Mouse (Mus musculus) heart, adult 18-20 months (tissue): ENCODE measurements around the gene Yipf2. TPM values are rescaled to one million over a fixed set of nuclear protein-coding genes. Genes with fewer than 3 reads are reported as not detected.
A peak's percentile ranks its signal among the peaks of the same experiment; 100 is the strongest.
"Not testable (repeated sequence)": the region's sequence is repeated elsewhere in the genome, so short reads cannot be mapped to it uniquely, and the experiment has no call there.

ENCODE experiments used
- DNase-seq, 2 experiments: peaks; one replicate each; pipeline ENCODE4 v3.0.0; 2021 to 2022; ENCODE audit warnings: mixed read lengths in 1 of 2
- microRNA-seq, 2 experiments: library from miRNA; unstranded; fragments of <30 nt; microRNA quantifications; one replicate each; pipeline ENCODE4 v1.2.0; 2022
- total RNA-seq, 2 experiments: library from RNA; stranded (reverse); gene quantifications; 2 replicates each; pipeline ENCODE4 v1.2.3; 2021

Gene Yipf2
- total RNA-seq, 2 experiments from 2014 or later: 4.8 to 7.6 TPM

DNA sequence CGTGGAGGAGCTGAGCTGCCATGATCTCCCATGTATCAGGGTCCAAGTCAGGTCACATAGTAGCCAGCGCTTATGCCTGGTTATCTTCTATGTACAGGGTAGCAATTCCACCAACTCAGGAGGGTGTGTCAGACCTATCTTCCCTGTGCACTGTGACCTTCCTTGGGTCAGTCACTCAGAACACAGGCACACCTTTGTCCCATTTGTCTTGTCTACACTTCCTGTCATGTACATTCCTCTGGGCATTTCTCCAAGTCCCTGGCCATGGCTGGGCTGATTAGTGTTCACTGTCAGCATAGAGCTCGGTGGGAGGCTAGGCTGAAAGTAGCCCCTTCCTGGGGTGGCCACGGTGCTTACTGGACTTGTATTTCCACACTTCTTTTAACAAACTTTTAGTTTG, 34.3 kb downstream of the Yipf2 start:
- peak; percentile 36 to 37 for DNase-seq

DNA sequence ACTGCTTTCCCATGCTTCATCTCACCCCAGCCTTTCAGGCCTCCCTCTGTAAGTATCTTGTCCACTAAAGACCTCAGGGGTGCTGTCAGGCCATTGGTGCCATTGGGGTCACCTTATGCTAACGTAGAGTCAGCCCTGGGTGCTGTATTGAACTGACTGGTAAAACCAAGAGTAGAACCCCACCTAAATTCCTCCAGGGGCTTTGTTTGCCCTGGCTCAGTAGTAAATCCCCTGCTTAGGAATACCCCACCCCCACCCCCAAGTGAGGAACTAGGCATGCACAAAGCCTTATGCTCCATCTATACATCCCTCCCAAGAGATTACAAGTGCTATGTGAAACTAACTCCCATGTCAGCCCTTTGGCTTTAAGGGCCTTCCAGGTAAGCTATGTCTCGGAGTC, 35.1 kb downstream of the Yipf2 start:
- DNase-seq: no peak

DNA sequence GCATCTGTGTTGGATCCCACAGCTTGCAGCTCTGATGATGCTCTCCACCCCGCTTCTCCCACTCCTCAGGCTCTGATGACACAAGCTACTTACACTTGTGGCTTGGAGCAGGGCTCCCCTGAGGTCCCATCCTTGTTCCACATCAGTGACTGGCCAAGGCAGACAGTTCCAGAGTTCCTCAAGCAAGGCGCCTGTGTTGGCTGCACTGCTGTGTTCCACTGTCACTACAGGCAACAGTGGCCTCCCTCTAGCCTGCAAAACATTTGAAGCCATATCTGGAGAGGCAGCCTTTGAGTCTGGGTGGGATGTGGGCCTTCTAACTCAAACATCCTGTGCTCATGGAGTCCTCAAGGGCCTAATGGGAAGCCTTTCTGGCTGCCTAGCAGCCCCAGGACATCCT, 35.6 kb downstream of the Yipf2 start:
- no peak for DNase-seq

DNA sequence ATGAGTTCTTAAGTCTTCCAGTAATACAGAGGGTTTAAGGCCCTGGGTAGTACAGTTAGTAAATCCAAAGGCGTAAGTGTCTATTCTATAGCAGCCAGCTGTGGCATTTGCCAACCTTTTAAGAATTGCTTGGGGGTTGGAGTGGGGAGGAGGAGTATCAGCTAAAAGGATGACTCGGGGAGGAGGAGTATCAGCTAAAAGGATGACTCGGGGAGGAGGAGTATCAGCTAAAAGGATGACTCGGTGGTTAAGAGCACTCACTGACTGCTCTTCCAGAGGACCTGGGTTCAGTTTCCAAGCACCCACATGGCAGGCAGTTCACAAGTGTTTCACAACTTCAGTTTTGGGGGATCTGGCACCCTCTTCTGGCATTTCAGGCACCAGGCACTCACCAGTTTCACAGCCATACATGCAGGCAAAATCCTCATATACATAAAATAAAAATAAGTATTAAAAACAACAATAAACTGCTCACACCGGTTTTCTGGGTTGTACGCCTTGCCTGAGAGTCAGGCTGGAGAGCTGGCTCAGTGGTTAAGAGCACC, 37.4 kb downstream of the Yipf2 start:
- DNase-seq: no peak

DNA sequence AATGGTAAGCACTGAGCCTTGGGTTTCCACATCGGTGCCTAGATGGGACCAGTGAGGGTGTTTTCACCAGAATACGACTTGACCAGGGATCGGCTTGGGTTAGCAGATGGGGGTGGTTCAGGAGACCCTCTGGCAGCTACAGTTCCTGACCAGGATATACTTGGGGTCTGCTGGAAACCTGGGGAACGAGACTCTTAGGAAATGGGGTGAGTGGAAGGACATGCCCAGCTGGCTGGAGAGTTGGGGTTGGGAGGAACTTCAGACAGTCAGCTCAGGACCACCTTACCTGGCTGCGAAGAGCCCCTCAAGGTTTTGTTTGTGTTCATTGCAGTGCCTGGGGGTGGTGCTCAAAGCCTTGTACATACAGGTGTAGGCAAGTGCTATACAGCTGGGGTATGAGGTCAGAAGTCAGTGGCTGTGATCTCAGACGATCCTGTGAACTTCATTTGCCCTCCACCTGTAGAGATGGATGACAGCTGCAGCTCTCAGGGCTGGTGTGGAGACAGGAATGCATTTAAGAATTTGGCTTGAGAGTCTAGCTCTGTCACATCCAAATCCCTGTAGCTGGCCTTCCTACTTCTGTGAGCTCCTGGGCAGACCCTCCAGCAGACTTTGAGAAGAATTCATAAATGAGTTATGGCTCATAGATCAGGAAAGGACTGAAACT, 38.9 kb downstream of the Yipf2 start:
- no peak for DNase-seq

DNA sequence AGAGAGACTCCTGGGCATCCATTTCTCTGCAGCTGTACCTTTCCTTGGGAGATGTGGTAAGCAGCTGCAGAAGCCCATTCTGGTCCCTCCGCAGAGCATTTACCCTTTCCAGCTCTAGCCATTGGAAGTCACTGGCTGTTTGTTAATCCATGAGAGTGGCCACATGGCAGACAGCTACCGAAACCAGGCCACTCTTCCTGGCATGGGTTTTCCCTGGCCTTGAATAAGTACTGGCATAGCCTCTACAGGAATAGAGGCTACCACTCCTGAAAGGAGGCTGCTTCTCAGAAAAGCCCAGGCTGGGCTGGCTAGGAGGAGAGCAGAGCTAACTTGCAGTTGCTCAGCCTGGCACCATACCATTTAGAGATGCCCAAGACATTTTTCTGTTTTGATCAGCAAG, 41.6 kb downstream of the Yipf2 start:
- no peak for DNase-seq

GRCm38 (mm10) chr9:21547075-21547941, 45.3 kb downstream of the Yipf2 start:
- peak; percentile 69 to 74 for DNase-seq

GRCm38 (mm10) chr9:21546789-21547074, 45.9 kb downstream of the Yipf2 start, which contains the start of gene Carm1:
Gene Carm1, plus strand, starts transcription at chr9:21546894.
- DNase-seq: no peak

DNA sequence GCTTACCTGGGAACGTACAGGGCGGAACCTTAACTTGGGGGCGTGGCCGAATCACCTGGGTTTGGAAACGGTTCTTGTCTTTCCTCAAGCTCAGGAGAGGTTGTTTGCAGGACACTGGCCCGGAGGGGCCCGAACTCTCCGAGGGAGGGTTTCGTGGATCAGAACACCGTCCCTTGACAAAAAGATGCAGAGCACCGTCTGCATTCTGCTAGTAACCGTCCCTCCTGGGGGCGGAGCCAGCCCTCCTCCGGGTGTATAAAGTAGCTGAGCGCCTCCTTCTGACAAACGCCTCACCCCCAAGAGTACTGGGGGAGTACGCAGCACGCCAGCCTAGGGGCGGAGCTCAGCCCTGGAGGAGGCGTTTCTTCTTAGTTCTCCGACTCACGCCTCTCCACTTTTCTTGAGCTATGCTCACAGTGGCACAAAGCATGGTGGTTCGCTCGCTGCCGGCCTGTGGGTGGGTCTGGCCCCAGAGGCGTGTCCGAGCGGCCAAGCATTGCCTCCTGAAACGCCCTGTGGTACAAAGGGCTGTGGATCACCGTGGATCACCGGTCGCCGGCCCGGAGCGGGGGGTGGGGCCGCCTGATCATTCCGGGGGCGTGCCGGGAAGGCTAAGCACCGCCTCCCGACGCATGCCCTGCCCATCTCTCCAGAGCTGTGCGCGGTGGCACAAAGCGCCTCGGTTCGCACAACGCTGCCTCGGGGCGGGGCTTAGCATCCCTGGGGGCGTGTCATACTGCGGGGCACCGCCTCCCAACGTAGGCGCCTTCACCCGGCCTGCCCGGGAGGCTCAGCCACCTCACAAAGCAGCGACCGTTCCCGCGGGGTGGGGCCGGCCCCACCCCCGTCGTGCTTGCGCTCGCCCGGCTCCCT, 46.5 kb downstream of the Yipf2 start:
- peak; percentile 99 for DNase-seq

DNA sequence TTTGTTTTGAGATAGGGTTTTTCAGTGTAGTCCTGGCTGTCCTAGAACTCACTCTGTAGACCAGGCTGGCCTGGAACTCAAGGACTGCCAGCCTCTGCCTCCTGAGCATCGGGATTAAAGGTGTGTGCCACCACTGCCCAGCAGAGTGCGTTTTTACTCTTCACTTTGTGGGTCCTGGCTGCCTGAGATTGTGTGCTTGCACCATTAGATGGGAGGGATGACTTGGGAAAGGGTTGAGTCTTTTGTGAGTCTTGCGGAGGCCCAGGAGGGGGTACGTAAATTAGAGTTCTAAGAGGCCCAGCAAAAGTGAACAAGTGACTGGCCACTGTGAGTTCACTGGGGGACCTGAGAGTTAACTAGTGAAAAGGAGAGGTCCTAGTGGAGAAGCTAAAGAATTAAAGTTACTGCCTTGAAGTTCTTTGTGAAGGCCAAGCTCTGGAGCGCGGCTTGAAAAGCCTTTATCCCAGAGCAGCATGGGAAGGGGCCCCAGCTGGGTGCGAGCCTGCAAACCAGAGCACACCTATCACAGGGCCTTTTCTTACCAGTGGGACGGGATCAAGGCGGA, 47.2 kb downstream of the Yipf2 start:
- DNase-seq: no peak

GRCm38 (mm10) chr9:21542001-21542400, 50.6 kb downstream of the Yipf2 start:
- DNase-seq: not testable (repeated sequence)

GRCm38 (mm10) chr9:21539981-21540753, 52.5 kb downstream of the Yipf2 start:
- no peak for DNase-seq

Small RNAs within 50 kb of the gene (microRNA-seq; reads per million reads assigned to microRNA genes)
- 0 reads per million in 2 experiments for gene Mir1946b

Other genes with a start within 250 kb of the Yipf2 start
- gene Ilf3, start 225.0 kb downstream of the Yipf2 start, total RNA-seq: 10 to 100 TPM; 25.2 to 28.5 TPM
- 10 to 100 TPM in 1 of 2 experiments, 1 to 10 TPM in 1; 7.7 to 11.3 TPM for gene Qtrt1, start 181.0 kb downstream of the Yipf2 start, total RNA-seq
- gene Dnm2, start 167.9 kb downstream of the Yipf2 start, total RNA-seq: 10 to 100 TPM; 58.1 to 65.1 TPM
- gene Tmed1, start 82.6 kb downstream of the Yipf2 start, total RNA-seq: 10 to 100 TPM; 45.3 to 50.9 TPM
- gene AB124611, start 66.7 kb downstream of the Yipf2 start, total RNA-seq: 1 to 10 TPM; 1.2 to 2.9 TPM
- gene Carm1, start 45.9 kb downstream of the Yipf2 start, total RNA-seq: 10 to 100 TPM; 57.7 to 61.2 TPM
- 10 to 100 TPM; 62.0 to 62.2 TPM for gene Timm29, start 106 bp downstream of the Yipf2 start, total RNA-seq
- 10 to 100 TPM; 45.7 to 50.8 TPM for gene Smarca4, start 23.3 kb upstream of the Yipf2 start, total RNA-seq
- gene Ldlr, start 130.7 kb upstream of the Yipf2 start, total RNA-seq: 1 to 10 TPM; 1.9 to 2.4 TPM
- gene Spc24, start 167.5 kb upstream of the Yipf2 start, total RNA-seq: 1 to 10 TPM; 4.7 to 6.4 TPM
- 10 to 100 TPM; 58.1 to 60.8 TPM for gene Kank2, start 205.9 kb upstream of the Yipf2 start, total RNA-seq
- under 1 TPM in 1 of 2 experiments, not detected in 1; 0.69 TPM for gene Angptl8, start 242.7 kb upstream of the Yipf2 start, total RNA-seq